Mouse (Mus musculus) cerebellum, adult 9-11 months (tissue): ENCODE data around the gene Pitpnm2.
A peak's percentile ranks its signal among the peaks of the same experiment; 100 is the strongest.

Experiments used
- DNase-seq: peaks from one replicate; pipeline ENCODE4 v3.0.0; 2022

Pitpnm2 gene

GRCm38 (mm10) chr5:124085513-124085912 lies 164.0 kb downstream of the Pitpnm2 start:
- DNase-seq, result no peak

- peak; percentile 81 for DNase-seq
These were observed 164.9 kb downstream of the Pitpnm2 start for GRCm38 (mm10) chr5:124084588-124085173.

- DNase-seq, result peak; percentile 35
These were observed 165.5 kb downstream of the Pitpnm2 start for GRCm38 (mm10) chr5:124083850-124084587.

- no peak for DNase-seq
These were observed 166.4 kb downstream of the Pitpnm2 start for GRCm38 (mm10) chr5:124082941-124083688.

- no peak for DNase-seq
These were observed 167.1 kb downstream of the Pitpnm2 start for GRCm38 (mm10) chr5:124082447-124082846.

- no peak for DNase-seq
These were observed 169.7 kb downstream of the Pitpnm2 start for GRCm38 (mm10) chr5:124079880-124080279.

GRCm38 (mm10) chr5:124078794-124079416 lies 170.7 kb downstream of the Pitpnm2 start:
- DNase-seq, result peak; percentile 66

- DNase-seq, result no peak
These were observed 171.6 kb downstream of the Pitpnm2 start for GRCm38 (mm10) chr5:124077856-124078460.

GRCm38 (mm10) chr5:124077241-124077640 lies 172.3 kb downstream of the Pitpnm2 start:
- no peak for DNase-seq

GRCm38 (mm10) chr5:124076559-124076958 lies 173.0 kb downstream of the Pitpnm2 start:
- no peak for DNase-seq

GRCm38 (mm10) chr5:124075716-124076115 lies 173.8 kb downstream of the Pitpnm2 start:
- no peak for DNase-seq

- no peak for DNase-seq
These were observed 174.7 kb downstream of the Pitpnm2 start for GRCm38 (mm10) chr5:124074845-124075307.

- no peak for DNase-seq
These were observed 175.9 kb downstream of the Pitpnm2 start for GRCm38 (mm10) chr5:124073682-124074081.

- DNase-seq, result no peak
These were observed 179.9 kb downstream of the Pitpnm2 start for GRCm38 (mm10) chr5:124069657-124070056.
